Mouse (Mus musculus): ENCODE measurements around the gene Hoxa9. TPM values are rescaled to one million over a fixed set of nuclear protein-coding genes. Genes with fewer than 3 reads are reported as not detected.

Gene Hoxa9
- polyA plus RNA-seq, 1 experiment, result 0.10 TPM

DNA sequence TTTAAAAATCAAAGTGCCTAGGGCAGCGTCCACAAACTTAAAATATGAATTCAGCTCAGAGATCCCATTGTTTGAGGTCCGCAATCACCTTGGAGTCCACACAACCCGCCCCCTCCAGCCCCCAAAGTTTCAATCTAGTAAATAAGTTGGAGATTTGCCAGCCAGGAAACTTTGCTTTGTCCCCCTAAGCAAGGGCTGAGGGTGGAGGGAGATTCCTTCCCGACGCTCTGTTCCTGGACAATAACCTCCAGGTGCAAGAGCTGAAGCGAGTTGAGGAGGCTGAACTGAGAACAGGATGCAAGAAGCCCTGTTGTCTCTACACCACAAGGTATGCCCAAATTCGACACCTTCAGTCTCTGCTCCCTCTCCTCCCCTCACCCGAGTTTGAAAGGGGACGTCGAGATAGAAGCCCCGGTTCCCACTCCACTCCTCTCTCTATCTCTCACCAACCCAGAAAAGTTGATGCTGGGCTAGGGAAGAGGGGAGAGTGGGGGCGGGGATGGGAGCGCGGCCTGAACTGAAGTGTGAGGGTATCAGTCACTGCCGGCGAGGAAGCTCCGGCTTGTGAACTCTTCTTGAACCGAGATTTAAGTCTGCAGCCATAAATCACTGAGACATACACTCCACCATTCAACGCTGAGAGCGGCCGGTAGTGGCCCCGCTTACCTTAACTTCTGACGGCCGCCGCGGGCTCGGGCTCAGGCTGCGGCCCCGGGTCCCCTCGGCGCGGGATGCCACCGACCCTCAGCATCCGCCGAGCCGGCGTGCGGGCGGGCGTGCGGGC is 55.7 kb downstream of the Hoxa9 start:
- no peak for DNase-seq (ENCODE audit: low read depth, low spot score)
- WGBS, result 12% methylated on average over 41 of the region's 41 CpGs

DNA sequence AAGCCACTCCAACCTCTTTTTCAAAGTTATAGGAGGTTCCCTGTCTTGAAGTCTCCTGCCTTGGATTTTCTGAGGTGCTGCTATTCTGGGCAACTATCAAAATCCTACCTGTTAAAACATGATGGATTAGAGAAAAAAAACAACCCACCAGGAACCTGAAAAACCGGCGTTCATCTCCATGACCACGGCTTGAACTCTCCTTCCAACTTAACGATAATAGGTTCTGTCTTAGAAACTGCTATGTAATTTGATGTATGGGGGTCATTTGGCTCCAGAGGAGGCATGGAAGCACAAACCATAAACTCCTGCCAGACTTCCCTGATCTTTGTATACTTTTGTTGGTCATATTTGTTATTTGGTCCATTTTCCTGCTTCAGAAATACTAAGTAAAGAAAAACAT is 57.2 kb downstream of the Hoxa9 start:
- 23% methylated on average over 4 of the region's 4 CpGs for WGBS
- no peak for DNase-seq (ENCODE audit: low read depth, low spot score)

Other genes with a start within 250 kb of the Hoxa9 start
- gene Skap2, start 218.5 kb downstream of the Hoxa9 start, polyA plus RNA-seq (2012; rRNA removed), result 10.5 and 12.2 TPM in 2 replicates
- gene Hoxa1, start 72.8 kb downstream of the Hoxa9 start, polyA plus RNA-seq (2012; rRNA removed), result 0.24 and 0.33 TPM in 2 replicates
- gene Hoxa2, start 66.3 kb downstream of the Hoxa9 start, polyA plus RNA-seq (2012; rRNA removed), result 0.73 and 0.97 TPM in 2 replicates
- gene 5730596B20Rik, start 53.6 kb downstream of the Hoxa9 start, polyA plus RNA-seq (2012; rRNA removed), result 0.02 and 0.07 TPM in 2 replicates
- gene Hoxa4, start 39.3 kb downstream of the Hoxa9 start, polyA plus RNA-seq (2012; rRNA removed), result 0.78 and 1.3 TPM in 2 replicates
- 1.7 and 2.4 TPM in 2 replicates for gene Hoxa5, start 26.5 kb downstream of the Hoxa9 start, polyA plus RNA-seq (2012; rRNA removed)
- 0.16 and 0.41 TPM in 2 replicates for gene Hoxa6, start 22.4 kb downstream of the Hoxa9 start, polyA plus RNA-seq (2012; rRNA removed)
- 1.6 and 3.0 TPM in 2 replicates for gene Hoxa3, start 17.8 kb downstream of the Hoxa9 start, polyA plus RNA-seq (2012; rRNA removed)
- 0.21 and 0.24 TPM in 2 replicates for gene Gm28308, start 17.8 kb downstream of the Hoxa9 start, polyA plus RNA-seq (2012; rRNA removed)
- 3.2 and 3.8 TPM in 2 replicates for gene Hoxa7, start 9.2 kb downstream of the Hoxa9 start, polyA plus RNA-seq (2012; rRNA removed)
- gene Hoxa10, start 9.8 kb upstream of the Hoxa9 start, polyA plus RNA-seq (2012; rRNA removed), result 0.04 and 0.07 TPM in 2 replicates
- not detected in 2 replicates for gene Hoxa11, start 14.7 kb upstream of the Hoxa9 start, polyA plus RNA-seq (2012; rRNA removed)
- gene Hoxa13, start 29.8 kb upstream of the Hoxa9 start, polyA plus RNA-seq (2012; rRNA removed), result not detected in 2 replicates
- gene Evx1, start 82.4 kb upstream of the Hoxa9 start, polyA plus RNA-seq (2012; rRNA removed), result not detected in 2 replicates

Measured in large intestine, adult 2 months (tissue).